Mouse (Mus musculus) kidney, adult 18-20 months (tissue): Measurements from ENCODE around the gene Nrros.
"Not testable (repeated sequence)": the region's sequence is repeated elsewhere in the genome, so short reads cannot be mapped to it uniquely, and the experiment has no call there.

Source experiments
- DNase-seq: peaks from one replicate; pipeline ENCODE4 v3.0.0; 2021

The Nrros gene

DNA sequence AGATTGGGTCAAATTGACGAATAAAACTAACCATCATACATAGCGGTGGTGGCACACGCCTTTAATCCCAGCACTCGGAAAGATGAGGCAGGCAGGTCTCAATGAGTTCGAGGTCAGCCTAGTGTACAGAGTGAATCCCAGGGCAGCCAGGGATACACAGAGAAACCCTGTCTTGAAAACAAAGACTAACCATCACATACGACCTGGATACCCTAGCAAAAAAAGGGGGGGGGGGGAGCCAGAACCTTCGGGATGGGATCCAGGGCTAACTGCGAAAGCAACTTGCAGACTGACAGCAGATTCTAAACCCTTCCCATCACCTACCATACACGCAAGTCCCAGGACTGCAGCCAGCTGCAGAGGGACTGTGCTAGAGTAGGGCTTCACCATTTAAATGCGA is 51.0 kb downstream of the Nrros start:
- DNase-seq, result no peak

DNA sequence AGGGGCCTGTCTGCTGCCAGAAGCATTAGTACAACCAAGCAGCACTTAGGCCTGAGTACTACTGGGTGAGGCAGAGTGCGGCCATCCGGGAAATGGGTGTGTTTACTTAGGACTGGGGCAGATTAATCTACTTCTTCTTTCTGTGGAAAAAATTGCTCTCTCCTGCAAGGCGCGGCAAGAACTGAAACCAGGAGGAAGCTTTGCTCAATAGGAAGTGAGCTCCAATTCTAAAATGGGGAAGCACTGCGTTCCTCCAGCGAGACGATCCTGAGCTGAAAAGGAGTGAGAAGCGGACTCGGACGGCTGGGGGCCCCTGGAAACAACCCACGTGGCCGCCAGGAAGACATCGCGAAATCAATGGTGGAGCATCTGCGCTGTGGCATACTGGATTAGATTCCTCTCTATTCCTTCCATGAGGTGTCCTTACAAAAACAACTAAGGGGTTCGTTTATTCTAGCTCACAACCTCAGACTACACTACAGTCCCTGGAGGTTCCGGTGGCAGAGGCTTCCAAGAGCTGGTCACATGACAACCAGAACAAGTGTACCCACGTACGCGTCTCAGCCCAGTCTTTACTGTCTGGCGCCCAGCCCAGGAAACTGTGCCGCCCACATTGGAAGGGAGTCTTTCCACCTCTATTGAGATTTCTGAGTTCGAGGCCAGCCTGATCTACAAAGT is 51.7 kb downstream of the Nrros start:
- DNase-seq, result peak; percentile 36

DNA sequence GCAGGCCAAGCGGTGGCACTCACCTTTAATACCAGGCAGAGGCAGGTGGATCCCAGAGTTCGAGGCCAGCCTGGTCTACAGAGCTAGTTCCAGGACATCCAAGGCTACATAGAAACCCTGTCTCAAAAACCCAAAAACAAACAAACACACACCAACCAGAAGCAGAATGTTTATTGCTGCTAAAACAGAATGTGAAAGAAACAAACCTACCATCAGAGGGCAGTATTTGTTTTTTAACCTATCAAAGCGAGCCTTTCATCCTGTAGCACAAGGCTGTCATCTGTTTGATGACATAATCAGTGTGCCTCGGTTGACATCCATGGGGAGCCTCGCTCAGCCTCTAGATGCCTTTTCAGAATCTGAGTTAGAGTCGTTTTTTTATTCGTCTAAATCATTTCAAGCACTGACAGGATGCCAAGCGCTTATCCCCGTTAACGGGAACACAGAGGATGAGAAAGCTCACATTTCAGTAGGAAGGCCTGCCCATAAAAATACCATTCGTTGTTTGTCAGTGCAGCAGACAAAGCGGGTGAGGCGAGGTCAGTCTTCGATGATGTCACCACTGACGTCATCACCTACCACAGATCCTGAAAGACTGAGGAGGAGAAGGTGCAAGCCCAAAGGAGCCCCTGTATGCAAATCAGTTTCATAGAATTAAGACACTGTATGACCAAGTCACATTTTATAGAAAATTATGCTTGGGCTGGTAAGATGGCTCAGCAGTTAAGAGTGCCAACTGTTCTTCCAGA is 54.3 kb downstream of the Nrros start:
- DNase-seq, result no peak

DNA sequence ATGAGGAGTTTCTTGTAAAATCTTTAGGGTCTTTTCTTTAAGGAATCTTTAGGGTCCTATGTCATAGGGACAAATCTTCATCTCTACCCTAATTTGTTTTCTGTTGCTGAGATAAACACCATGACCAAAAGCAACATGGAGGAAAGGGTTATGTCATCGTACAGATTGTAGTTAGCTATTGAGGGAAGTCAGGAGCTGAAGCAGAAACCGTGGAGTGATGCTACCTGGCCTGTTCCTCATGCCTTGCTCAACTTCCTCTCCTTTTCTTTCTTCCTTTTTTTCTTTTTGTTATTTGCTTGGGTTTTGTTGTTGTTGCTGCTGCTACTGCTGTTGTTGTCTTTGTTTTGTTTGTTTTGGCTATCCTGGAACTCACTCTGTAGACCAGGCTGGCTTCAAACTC is 56.8 kb downstream of the Nrros start:
- DNase-seq, result no peak

DNA sequence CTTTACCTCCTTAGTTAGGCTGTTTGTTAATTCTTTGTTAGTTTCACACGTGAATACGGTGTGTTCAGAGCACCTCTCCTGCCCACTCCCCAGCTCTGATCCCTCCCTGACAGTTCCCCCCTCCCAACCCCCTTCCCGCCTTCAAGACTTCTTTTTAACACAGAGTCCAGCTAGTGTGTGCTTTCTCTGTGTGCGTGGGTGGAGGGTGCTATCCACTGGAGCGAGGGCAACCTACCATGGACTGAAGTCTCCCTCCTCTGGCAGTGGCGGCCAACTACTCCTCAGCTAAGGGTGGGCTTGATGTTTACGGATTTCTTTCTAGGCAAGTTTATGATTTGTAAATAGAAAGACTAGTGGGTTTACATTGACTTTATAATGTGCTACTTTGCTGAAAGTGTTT is 57.2 kb downstream of the Nrros start:
- no peak for DNase-seq

DNA sequence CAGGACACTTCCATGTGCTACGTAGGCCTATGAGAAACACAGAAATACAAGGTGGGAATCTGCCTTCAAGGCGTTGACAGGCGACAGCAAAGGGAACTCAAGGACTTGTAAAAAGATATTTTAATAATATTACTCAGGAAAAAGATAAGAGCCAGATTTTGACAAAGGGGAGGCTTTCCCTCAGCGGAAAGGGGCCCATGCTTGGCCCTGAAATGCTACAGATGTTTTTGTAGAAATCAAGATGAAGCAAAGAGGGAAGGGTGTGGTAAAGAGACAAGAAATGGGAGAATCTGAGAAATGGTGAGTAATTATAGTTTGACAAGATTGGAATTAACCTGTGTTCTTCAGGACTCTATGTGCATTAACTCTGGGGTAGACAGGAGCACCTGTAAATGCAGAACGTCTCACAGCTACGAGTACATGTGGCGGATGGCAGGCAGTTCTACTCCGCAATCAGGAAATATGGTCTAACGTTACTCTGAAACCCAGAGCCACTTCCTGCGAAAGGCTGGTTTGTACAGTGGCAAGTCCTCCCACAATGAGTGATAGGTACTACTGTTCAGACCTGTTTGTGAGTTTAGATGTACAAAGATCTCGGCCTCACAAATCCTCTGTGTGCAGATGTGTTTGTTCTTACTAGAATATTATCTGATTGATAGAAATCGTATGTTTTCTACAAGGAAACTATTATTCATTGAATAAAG is 57.9 kb downstream of the Nrros start:
- no peak for DNase-seq

DNA sequence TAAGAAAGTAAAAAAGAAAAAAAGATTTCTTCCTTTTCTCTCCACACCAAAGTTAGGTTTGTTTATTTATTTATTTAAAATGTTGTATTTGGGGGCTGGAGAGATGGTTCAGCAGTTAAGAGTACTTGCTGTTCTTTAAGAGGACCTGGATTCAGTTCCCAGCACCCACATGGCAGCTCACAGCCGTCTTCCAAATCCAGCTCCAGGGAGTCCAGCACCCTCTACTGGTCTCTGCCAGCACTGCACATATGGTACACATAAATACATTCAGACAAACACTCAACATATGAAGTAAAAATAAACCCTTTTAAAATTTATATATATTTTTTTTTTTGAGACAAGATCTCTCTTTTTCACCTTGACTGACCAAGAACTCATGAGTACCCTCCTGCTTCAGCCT is 59.7 kb downstream of the Nrros start:
- DNase-seq, result no peak

DNA sequence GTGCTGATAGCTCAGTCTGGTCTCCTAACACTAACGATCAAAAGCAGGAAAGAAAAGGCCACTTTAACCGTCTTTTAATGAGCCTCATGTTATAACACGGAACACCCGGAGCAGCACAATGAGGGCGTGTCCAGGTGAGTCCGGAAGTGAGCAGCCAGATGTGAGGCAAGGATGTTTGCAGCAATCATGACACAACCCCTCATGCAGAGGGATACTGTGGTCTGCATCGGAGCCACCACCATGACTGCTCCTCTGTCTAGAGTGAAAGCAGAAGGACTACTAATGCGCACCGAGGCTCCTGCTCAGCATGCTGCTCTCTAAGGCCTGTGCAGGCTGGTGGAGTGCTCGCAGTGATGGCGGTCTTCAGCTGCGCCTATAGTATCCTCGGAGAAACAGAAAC is 63.1 kb downstream of the Nrros start:
- no peak for DNase-seq

DNA sequence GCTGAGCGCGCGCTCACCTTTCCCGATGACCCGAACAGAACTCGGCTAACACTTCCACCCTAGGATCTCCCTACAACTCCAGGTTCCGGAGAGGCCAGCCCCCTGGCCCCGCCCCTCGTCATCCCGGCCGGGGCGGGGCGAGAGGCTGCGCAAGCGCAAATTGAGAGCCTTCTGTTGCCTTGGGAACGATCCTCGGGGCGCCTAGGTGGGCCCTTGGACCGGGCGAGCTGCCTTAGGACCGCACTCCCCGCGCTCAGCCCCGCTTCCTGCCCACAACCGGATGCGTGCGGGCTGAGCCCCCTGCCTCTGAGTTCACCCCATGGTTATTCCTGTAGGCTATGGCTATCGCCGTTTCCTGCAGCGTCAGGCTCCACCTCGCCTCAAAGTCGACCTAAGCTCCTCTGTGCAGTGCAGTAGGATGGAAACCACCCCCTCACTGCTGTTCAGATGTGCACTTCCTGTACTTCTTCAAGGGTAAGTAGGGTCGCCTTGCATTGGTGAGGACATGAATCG is 65.7 kb downstream of the Nrros start, which contains the start of the genes Pigx and Cep19:
Pigx (minus strand) TSS at position 103 of the 513 bp plus-strand sequence.
Cep19 (plus strand) TSS at position 163 of the 513 bp plus-strand sequence.
- DNase-seq, result peak; percentile 95

DNA sequence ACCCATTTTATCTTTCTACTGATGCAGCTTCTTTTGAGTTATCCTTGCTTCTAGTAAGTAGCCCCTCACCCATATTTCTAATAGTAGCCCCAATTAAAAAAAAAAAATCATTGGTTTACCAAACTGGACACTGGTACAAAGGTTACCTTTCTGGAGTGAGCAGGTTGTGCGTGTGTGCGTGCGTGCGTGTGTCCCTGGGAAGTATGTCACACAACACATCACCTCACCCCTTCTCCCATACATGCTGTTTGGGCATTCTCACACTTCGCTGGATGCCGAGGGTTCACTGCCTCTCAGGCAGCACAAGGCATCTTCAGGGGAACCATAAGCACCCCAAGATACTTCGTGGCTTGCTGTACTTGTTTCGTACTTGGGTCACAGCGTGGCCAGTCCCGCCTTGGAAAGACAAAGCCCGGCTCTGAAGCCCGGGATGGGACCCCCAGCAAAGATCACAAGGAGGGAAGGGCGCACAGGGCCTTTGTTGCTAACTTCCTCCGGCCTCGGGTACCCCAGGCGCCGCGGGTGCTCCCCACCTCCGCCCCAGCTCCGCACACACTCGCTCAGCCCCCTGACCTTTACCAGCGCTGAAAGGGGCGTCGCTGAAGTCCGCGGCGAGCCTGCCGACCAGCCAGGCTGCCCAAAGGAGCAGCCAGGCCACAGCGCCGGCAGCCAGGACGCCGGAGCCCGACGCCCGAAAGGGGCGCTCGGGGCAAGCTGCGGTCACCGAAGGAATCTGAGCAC is 66.3 kb downstream of the Nrros start:
- DNase-seq, result no peak

DNA sequence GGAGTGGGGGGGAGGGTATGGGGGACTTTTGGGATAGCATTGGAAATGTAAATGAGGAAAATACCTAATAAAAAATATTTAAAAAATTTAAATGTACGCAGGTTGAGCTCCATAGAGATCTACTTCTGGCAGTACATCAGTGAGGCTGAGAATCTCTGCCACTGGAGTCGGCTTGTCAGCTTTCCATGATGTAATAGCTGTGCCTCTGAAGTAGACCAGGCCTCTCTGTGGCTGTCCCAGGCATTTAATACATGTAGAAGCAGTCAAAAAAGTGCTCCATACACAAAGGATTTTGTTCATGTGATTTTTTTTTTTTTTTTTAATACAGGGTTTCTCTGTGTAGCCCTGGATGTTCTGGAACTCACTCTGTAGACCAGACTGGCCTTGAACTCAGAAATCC is 67.6 kb downstream of the Nrros start:
- not testable (repeated sequence) for DNase-seq
